Mouse (Mus musculus) CH12.LX (cell line): ENCODE data around the gene Tmem63b. TPM values are rescaled to one million over a fixed set of nuclear protein-coding genes. Genes with fewer than 3 reads are reported as not detected.

Source experiments
- DNase-seq: peaks from one replicate; pipeline ENCODE4 v3.0.0-alpha.2; 2013; ENCODE audit errors: extremely low read depth
- H3K27ac ChIP-seq: 2 replicates; pipeline ENCODE4 v1.5.1; 2012; ENCODE audit warnings: low read depth, mild to moderate bottlenecking, control low read depth, moderate library complexity; ENCODE audit not compliant: insufficient read depth
- H3K27me3 ChIP-seq: replicated peaks from 2 replicates; pipeline ENCODE3; 2012; ENCODE audit warnings: inconsistent platforms
- H3K36me3 ChIP-seq, 2 experiments: replicated peaks in 1 of 2; 2 replicates each; pipeline versions ENCODE3 to v1.6.1; 2012; ENCODE audit warnings: inconsistent platforms in 1 of 2, low read length in 1 of 2, mild to moderate bottlenecking in 1 of 2, mixed read lengths in 1 of 2, moderate library complexity in 1 of 2; ENCODE audit not compliant: control insufficient read depth in 1 of 2, insufficient read depth in 1 of 2
- H3K4me1 ChIP-seq, 2 experiments: 2 replicates each; pipeline ENCODE4 v1.6.1; 2012; ENCODE audit warnings: inconsistent platforms in 1 of 2, moderate library complexity in 1 of 2; ENCODE audit not compliant: insufficient read depth in 2 of 2, control insufficient read depth in 1 of 2
- H3K4me2 ChIP-seq: 2 replicates; pipeline ENCODE4 v1.6.1; 2012; ENCODE audit warnings: low read depth, mild to moderate bottlenecking, control low read depth; ENCODE audit not compliant: poor library complexity, insufficient read depth, severe bottlenecking
- H3K4me3 ChIP-seq, 3 experiments: fragments of 150-350 bp in 1 of 3; sonication (generic) in 1 of 3; replicated peaks in 1 of 3; 2 replicates each; pipeline versions ENCODE3 to v1.5.1; 2011 to 2012; ENCODE audit warnings: low read depth in 2 of 3, low read length in 2 of 3, mild to moderate bottlenecking in 2 of 3, moderate library complexity in 2 of 3, control low read depth in 1 of 3, improper control_type of control experiment in 1 of 3, inconsistent platforms in 1 of 3, mixed read lengths in 1 of 3; ENCODE audit not compliant: poor library complexity in 1 of 3
- H3K79me2 ChIP-seq: replicated peaks from 2 replicates; pipeline ENCODE4 v1.6.1; 2012; ENCODE audit warnings: mild to moderate bottlenecking, moderate library complexity; ENCODE audit not compliant: control insufficient read depth, poor library complexity, insufficient read depth, severe bottlenecking; ENCODE audit errors: extremely low read depth
- H3K9ac ChIP-seq: 2 replicates; pipeline ENCODE4 v1.6.1; 2012; ENCODE audit warnings: low read depth, mild to moderate bottlenecking, control low read depth, moderate library complexity; ENCODE audit not compliant: insufficient read depth
- H3K9me3 ChIP-seq: replicated peaks from 2 replicates; pipeline ENCODE3; 2012; ENCODE audit warnings: low read length, inconsistent platforms, mixed read lengths
- CTCF ChIP-seq, 2 experiments: IDR thresholded peaks in 1 of 2; conservative IDR thresholded peaks in 1 of 2; 2 replicates each; pipeline ENCODE4 v1.5.1; 2011 to 2012; ENCODE audit warnings: low read depth in 2 of 2, low read length in 2 of 2, improper control_type of control experiment in 1 of 2, inconsistent platforms in 1 of 2, mild to moderate bottlenecking in 1 of 2, moderate library complexity in 1 of 2
- E2F4 ChIP-seq: IDR thresholded peaks from 2 replicates; pipeline ENCODE4 v1.6.1; 2011; ENCODE audit warnings: low read depth, low read length, improper control_type of control experiment; ENCODE audit not compliant: insufficient replicate concordance
- ETS1 ChIP-seq: conservative IDR thresholded peaks from 2 replicates; pipeline ENCODE4 v1.6.1; 2012; ENCODE audit warnings: low read depth, mild to moderate bottlenecking, inconsistent platforms, low read length, improper control_type of control experiment, moderate library complexity
- HCFC1 ChIP-seq: IDR thresholded peaks from 2 replicates; pipeline ENCODE4 v1.6.1; 2012; ENCODE audit warnings: low read depth, mild to moderate bottlenecking, inconsistent platforms, low read length, improper control_type of control experiment
- IRF4 ChIP-seq: IDR thresholded peaks from 2 replicates; pipeline ENCODE4 v1.6.1; 2014; ENCODE audit warnings: low read depth, mild to moderate bottlenecking, inconsistent platforms, low read length, improper control_type of control experiment
- MAZ ChIP-seq: IDR thresholded peaks from 2 replicates; pipeline ENCODE4 v1.6.1; 2012; ENCODE audit warnings: low read depth, mild to moderate bottlenecking, inconsistent platforms, low read length, improper control_type of control experiment, moderate library complexity
- NELFE ChIP-seq: IDR thresholded peaks from 2 replicates; pipeline ENCODE4 v1.6.1; 2011; ENCODE audit warnings: low read depth, low read length, improper control_type of control experiment
- PAX5 ChIP-seq: IDR thresholded peaks from 2 replicates; pipeline ENCODE4 v1.6.1; 2012; ENCODE audit warnings: low read length, inconsistent platforms, mixed read lengths
- RAD21 ChIP-seq: IDR thresholded peaks from 2 replicates; pipeline ENCODE4 v1.6.1; 2011; ENCODE audit warnings: low read depth, mild to moderate bottlenecking, low read length, improper control_type of control experiment, moderate library complexity
- SIN3A ChIP-seq: IDR thresholded peaks from 2 replicates; pipeline ENCODE4 v1.6.1; 2012; ENCODE audit warnings: low read length, improper control_type of control experiment, inconsistent platforms
- SMC3 ChIP-seq: IDR thresholded peaks from 2 replicates; pipeline ENCODE4 v1.6.1; 2011; ENCODE audit warnings: low read depth, low read length, improper control_type of control experiment
- ZC3H11A ChIP-seq: IDR thresholded peaks from 2 replicates; pipeline ENCODE4 v1.6.1; 2012; ENCODE audit warnings: low read depth, mild to moderate bottlenecking, inconsistent platforms, low read length, improper control_type of control experiment
- ZMIZ1 ChIP-seq: IDR thresholded peaks from 2 replicates; pipeline ENCODE4 v1.6.1; 2012; ENCODE audit warnings: low read depth, mild to moderate bottlenecking, inconsistent platforms, low read length, improper control_type of control experiment
- dilution Hi-C: fragments of 300-500 bp; cut with MboI; formaldehyde crosslinking; loops from 2 replicates; pipeline ENCODE4 v1.14.3; 2020; ENCODE audit warnings: low sequenced_read_pairs; ENCODE audit not compliant: extremely low pct_unique_long_range_greater_than_20kb, extremely low pct_ligation_motif_present
- in situ Hi-C: fragments of 300-500 bp; cut with MboI; formaldehyde crosslinking; loops from 3 replicates; pipeline ENCODE4 v1.14.3; 2019; ENCODE audit warnings: low sequenced_read_pairs, low pct_ligation_motif_present, low pct_unique_long_range_greater_than_20kb, mixed read lengths
- polyA plus RNA-seq: library from polyadenylated mRNA; unstranded; fragments of >175 nt; gene quantifications from 2 replicates; pipeline ENCODE4 v1.2.1, GENCODE M21; 2012; ENCODE audit warnings: low read depth; ENCODE audit not compliant: insufficient read length
- total RNA-seq, 2 experiments: library from RNA; depleted of rRNA; stranded (reverse); fragments of 300-350 nt in 1 of 2; fragments of >200 nt in 1 of 2; gene quantifications; 2 replicates each; pipeline ENCODE4 v1.2.3; 2012 to 2014

Tmem63b gene
- total and polyA plus RNA-seq, 3 experiments: 3.5 to 10.3 (median 6.3) TPM

DNA sequence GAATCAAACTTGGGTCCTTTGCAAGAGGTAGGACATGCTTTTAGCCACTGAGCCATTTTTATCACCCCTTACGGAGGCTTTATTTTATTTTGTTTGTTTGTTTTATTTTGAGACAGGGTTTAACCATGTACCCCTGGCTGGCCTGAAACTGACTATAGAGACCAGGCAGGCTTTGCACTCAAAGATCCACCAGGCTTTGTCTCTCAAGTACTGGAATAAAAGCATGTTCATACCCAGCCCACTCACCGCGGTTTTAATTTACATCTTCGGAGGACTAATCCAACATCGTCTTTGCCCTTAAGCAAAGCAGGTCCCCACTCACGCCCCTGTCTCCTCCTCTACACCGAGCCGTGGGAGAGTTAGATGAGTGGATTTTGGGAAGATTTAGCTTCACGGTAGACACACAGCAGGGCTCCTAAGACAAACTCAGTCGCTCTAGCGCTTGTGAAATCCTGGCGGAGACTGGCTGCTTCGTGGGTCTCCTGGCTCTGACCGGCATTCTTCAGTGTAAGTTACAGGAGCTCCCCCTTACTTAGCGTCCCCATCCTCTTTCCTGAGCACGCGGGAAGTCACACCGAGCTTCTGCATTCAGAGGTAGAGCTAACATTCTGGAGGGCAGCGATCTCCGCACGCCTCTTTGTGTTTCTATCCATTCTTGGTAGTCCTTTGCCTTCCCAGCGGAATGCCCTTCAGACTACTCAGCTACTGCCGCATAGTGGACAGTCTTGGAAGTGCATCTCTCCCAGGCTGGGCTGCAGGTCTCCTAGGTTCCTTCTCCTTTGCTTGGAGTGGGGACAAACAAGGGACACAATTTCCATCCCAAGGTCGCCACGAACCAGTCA is 37.2 kb upstream of the Tmem63b start:
- peaks cover 49% of the 10 kb centered on the region for H3K27me3 ChIP-seq
- no peak overlapping the region for H3K4me2 ChIP-seq
- peaks cover 3% of the 10 kb centered on the region for H3K9me3 ChIP-seq
- no peak overlapping the region for H3K4me3 ChIP-seq
- dilution Hi-C loops (no loop called here), in situ Hi-C loops (no loop called here)
- H3K4me1 ChIP-seq: peaks cover 0 to 11% of the 10 kb centered on the region in 2 experiments; a peak in 2 of 4 replicates
- H3K27ac ChIP-seq: no peak overlapping the region
- H3K9ac ChIP-seq: no peak overlapping the region
- no peaks in the 10 kb centered on the region for H3K79me2 ChIP-seq
- DNase-seq: peak; percentile 60
- no peaks in the 10 kb centered on the region for H3K36me3 ChIP-seq
- TF ChIP-seq ZMIZ1 (no peak), E2F4 (no peak), SIN3A (no peak), MAZ (no peak), IRF4 (no peak), CTCF (conservative IDR thresholded peaks at IDR 0.05 in 1 of 2, IDR thresholded peaks at IDR 0.05 in 1 of 2; ENCODE audit: low read depth in 2 of 2, low read length in 2 of 2) (peak; percentile 91 to 99), NELFE (no peak), SMC3 (peak; percentile 65), RAD21 (peak; percentile 76)
- TF ChIP-seq, all 38 proteins: peak for 3

DNA sequence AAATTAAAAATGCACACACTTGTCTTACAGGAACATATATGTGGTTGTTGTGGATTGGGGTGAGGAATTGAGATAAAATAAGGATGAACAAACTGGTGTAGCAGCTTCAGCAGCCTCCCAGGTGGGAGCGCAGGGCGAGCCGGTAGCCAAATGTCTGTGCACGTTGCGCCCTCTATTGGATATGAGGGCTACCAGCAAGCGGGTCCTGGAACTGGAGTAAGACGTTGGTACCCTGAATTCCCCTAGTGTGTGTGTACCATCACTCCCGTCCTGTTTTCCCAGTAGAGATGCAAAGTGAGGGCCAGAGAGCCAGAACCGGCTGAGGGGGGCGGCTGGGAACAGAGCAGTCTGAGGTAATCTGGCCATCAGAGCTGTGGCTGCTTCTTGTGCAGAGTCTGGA is 31.6 kb upstream of the Tmem63b start:
- Histone ChIP-seq H3K27ac (no peak overlapping the region), H3K4me3 (no peak overlapping the region), H3K79me2 (no peaks in the 10 kb centered on the region), H3K4me2 (no peak overlapping the region), H3K9me3 (peaks cover 3% of the 10 kb centered on the region), H3K36me3 (no peaks in the 10 kb centered on the region), H3K27me3 (peaks cover 30% of the 10 kb centered on the region), H3K9ac (no peak overlapping the region), H3K4me1 (peaks cover 4 to 13% of the 10 kb centered on the region in 2 experiments; a peak in 3 of 4 replicates)
- in situ Hi-C loops (loop anchor here (5.0 kb wide), 2 partner anchors 46 to 131 kb away; no protein-coding TSS in a partner anchor), dilution Hi-C loops (no loop called here)
- TF ChIP-seq CTCF (conservative IDR thresholded peaks at IDR 0.05 in 1 of 2, IDR thresholded peaks at IDR 0.05 in 1 of 2; ENCODE audit: low read depth in 2 of 2, low read length in 2 of 2) (peak; percentile 59 to 95), ETS1 (no peak), IRF4 (peak; percentile 43; the same call in 1 of the 2 replicates), HCFC1 (no peak), PAX5 (no peak), RAD21 (peak; percentile 91), ZC3H11A (peak; percentile 21; the same call in 1 of the 2 replicates), SMC3 (peak; percentile 69)
- peak; percentile 64 for DNase-seq
